Mouse (Mus musculus) olfactory bulb, adult 2 months (tissue): ENCODE measurements at regions not wholly inside any gene's neighbourhood (a gene's known extent, or its start where the extent isn't known, plus 50 kb on each side); places are given as distances from the start of the nearest gene placed in this dataset.
A peak's percentile ranks its signal among the peaks of the same experiment; 100 is the strongest.

Experiments used
- H3K27ac ChIP-seq: fragments of 200-500 bp; 2 replicates; pipeline ENCODE4 v1.5.1; 2012; ENCODE audit warnings: low read depth, low read length; ENCODE audit not compliant: insufficient read depth
- H3K4me1 ChIP-seq: fragments of 200-500 bp; 2 replicates; pipeline ENCODE4 v1.6.1; 2012; ENCODE audit warnings: low read length; ENCODE audit not compliant: control insufficient read depth, insufficient read depth
- H3K4me3 ChIP-seq: fragments of 200-500 bp; 2 replicates; pipeline ENCODE4 v1.5.1; 2012; ENCODE audit warnings: mild to moderate bottlenecking, low read depth, low read length, moderate library complexity; ENCODE audit not compliant: insufficient read depth
- CTCF ChIP-seq: fragments of 200-500 bp; IDR thresholded peaks from 2 replicates; pipeline ENCODE4 v1.5.1; 2012; ENCODE audit warnings: low read depth, mild to moderate bottlenecking, low read length, moderate library complexity; ENCODE audit not compliant: insufficient read depth
- POLR2A ChIP-seq: fragments of 200-500 bp; IDR thresholded peaks from 2 replicates; pipeline ENCODE4 v1.6.1; 2012; ENCODE audit warnings: mild to moderate bottlenecking, low read depth, low read length, moderate library complexity; ENCODE audit not compliant: insufficient read depth
- WGBS: fragments of 180-500 bp; shearing (Covaris S2); methylation state at CpG from one replicate; pipeline ENCODE4 v1.1.7; 2018; 5-methylcytosine and 5-hydroxymethylcytosine counted together

- TF ChIP-seq CTCF: no peak
- TF ChIP-seq POLR2A: no peak
- Histone ChIP-seq H3K4me1 (no peaks in the 10 kb centered on the region), H3K4me3 (no peak overlapping the region), H3K27ac (no peak overlapping the region)
- WGBS: 45% methylated on average over 12 of the region's 12 CpGs
Measured at GRCm38 (mm10) chr11:93808431-93808830, 77.1 kb downstream of the Utp18 start.

DNA sequence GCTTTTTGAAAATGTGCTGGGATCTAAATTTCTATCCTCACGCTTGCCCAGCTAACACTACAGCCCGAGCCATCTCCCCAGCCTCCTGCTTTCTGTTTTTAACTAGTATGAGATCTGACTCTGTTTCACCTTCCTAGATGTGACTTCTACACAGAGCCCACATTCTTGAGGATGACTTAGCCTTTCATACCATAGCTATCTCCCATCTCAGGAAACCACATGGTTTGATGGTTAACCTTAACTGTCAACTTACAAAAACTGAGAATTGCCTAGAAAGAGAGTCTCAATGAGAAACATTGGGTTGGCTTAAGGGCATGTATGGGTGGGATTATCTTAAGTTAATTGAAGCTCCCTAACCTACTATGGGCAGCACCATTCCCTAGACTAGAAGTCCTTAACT is 78.4 kb downstream of the Utp18 start:
- WGBS: 92% methylated on average over 2 of the region's 2 CpGs
- Histone ChIP-seq H3K4me1 (no peaks in the 10 kb centered on the region), H3K4me3 (no peak overlapping the region), H3K27ac (no peak overlapping the region)
- TF ChIP-seq POLR2A (no peak), CTCF (no peak)

GRCm38 (mm10) chr11:93771143-93771940 is 114.2 kb downstream of the Utp18 start:
- 88% methylated on average over 5 of the region's 5 CpGs for WGBS

DNA sequence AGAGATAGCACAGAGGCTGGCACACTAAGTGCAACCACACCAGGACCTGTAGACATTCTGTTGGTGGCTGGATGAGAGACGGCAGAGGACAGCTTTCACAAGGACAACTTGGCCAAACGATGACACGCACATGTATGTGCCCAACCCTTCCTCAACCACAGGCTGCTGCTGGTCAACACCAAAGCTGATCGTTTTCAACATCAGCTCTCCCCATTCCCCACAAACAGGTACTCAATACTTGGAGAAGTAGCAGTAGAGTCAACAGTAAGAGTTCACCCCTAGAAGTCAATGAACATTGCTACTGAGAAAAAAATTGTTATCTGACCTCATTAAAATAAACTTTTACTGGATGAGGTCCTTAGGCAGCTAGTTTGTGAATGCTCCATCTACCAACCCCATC is 119.6 kb downstream of the Utp18 start:
- Histone ChIP-seq H3K27ac (no peak overlapping the region), H3K4me3 (no peak overlapping the region), H3K4me1 (peaks cover 6% of the 10 kb centered on the region)
- no peak for TF ChIP-seq POLR2A
- TF ChIP-seq CTCF: no peak
- WGBS: 96% methylated on average over 4 of the region's 4 CpGs

More at GRCm38 (mm10) chr11:93771143-93771940, 114.2 kb downstream of the Utp18 start:
- Histone ChIP-seq H3K27ac (no peak overlapping the region), H3K4me3 (no peak overlapping the region), H3K4me1 (no peaks in the 10 kb centered on the region)
- TF ChIP-seq CTCF (no peak), POLR2A (no peak)

- Histone ChIP-seq H3K4me3 (peak overlapping the region; percentile 30; the same call in 1 of the 2 replicates), H3K27ac (peak overlapping the region; percentile 80), H3K4me1 (peaks cover 6% of the 10 kb centered on the region)
- no peak for TF ChIP-seq POLR2A
- peak; percentile 39; the same call in 1 of the 2 replicates for TF ChIP-seq CTCF
- 13% methylated on average over 18 of the region's 18 CpGs for WGBS
Measured at GRCm38 (mm10) chr11:93762832-93763530, 122.6 kb downstream of the Utp18 start.

DNA sequence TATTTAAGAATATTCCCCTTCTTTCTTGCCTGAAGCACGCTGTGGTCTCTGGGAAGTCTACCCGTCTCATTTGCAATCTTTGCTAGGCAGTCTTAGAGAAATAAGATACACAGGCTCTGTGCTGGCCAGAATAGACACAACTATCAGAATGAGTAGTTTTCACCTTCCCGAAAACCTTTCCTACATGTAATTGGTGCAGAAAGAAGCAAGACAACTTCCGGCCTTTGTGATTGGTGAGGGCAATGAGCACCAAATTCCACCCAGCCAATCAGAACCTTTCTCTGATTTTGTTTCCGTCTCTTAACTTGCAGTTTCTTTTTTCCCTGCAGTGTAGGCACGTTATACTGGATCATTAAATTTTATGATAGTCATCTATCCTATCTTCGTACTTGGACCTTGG is 127.7 kb downstream of the Utp18 start:
- WGBS: 89% methylated on average over 7 of the region's 7 CpGs

DNA sequence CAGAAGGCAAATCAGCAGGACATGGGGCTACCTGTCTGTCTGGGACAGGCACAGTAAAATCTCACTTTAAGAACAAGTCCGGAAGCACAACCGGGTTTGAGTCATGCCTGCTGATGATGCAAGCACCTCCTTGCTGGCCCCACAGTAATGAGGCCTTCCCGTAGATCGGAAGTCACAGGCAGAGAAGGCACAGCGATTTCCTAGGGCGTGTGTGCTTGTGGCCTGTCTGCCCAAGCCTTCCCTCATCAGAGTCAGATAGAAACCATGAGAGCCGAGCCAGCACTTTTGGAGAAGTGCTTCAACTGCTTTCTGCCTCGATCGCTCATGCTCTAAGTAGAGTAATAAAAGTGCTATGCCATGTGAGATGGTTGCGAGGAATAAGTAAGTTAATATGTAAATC is 148.9 kb downstream of the Utp18 start:
- no peak overlapping the region for H3K4me3 ChIP-seq
- 94% methylated on average over 10 of the region's 10 CpGs for WGBS
- TF ChIP-seq CTCF (no peak), POLR2A (no peak)
- H3K27ac ChIP-seq: no peak overlapping the region
- H3K4me1 ChIP-seq: no peaks in the 10 kb centered on the region

More for the DNA sequence above, 127.7 kb downstream of the Utp18 start:
- Histone ChIP-seq H3K4me3 (no peak overlapping the region), H3K4me1 (peaks cover 2% of the 10 kb centered on the region), H3K27ac (no peak overlapping the region)
- TF ChIP-seq POLR2A (no peak), CTCF (no peak)

DNA sequence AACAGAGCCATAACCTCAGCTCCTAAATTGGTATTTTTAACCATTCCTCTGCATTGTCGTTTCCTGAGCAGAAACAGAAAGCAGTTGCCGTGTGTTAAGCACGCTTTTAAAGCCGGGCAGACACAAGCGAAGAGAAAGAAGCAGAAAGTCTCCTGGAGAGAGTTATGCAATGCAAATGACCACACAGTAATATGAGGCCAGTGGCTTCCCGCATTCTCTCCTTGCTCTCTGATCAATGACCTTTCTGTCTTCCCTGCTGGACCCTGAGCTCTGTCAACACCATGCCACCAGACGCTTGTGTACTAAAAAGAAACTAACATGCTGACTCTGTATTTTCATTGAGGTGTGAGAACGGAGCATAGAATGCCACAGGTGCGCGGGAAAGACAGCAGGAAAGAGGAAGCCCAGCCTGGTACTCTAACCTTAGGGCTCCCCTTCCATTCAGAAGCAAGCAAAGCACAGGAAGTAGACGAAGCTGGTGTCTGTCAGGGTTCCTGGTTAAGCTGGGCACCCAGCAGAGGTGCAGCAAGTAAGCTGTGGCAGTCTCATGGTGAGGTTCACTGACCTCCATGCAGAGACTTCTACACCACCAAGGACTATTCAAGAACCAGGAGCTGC is 151.9 kb downstream of the Utp18 start:
- no peak overlapping the region for H3K27ac ChIP-seq
- 61% methylated on average over 11 of the region's 11 CpGs for WGBS
- no peak for TF ChIP-seq POLR2A
- no peak for TF ChIP-seq CTCF
- no peaks in the 10 kb centered on the region for H3K4me1 ChIP-seq
- H3K4me3 ChIP-seq: no peak overlapping the region

- no peaks in the 10 kb centered on the region for H3K4me1 ChIP-seq
- 94% methylated on average over 9 of the region's 9 CpGs for WGBS
- no peak overlapping the region for H3K4me3 ChIP-seq
- no peak overlapping the region for H3K27ac ChIP-seq
- TF ChIP-seq POLR2A (no peak), CTCF (no peak)
Measured at GRCm38 (mm10) chr11:93729119-93729518, 156.4 kb downstream of the Utp18 start.
